Comparison of ENCODE assay signal across 32 mouse cellular contexts in the genomic region with DNA sequence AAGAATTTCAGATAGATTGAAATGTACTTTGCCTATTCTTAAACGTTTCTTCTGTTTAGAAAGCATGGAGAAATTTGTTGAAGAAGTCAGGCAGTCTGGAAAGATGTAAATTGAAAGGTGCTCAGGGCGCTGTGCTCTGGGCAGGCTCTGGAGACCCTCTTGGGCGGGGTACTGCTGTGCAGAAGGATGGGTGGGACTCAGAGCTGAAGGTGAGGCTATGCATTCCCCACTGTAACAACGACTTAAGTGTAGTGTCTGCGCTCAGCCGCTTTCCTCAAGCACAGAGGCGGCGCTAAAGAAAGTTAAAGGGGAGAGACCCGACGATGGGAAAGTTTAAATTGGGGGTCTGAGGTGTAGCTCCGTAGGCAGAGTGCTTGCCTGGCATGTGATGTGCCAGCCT. TPM values are rescaled to one million over a fixed set of nuclear protein-coding genes. Genes with fewer than 3 reads are reported as not detected.
DNase-seq lines count a peak whose midpoint lies in the region; ATAC-seq lines count a peak whose summit lies in the region.
"Had no signal": no experiment of that assay in that cellular context is flagged by ENCODE, and none has a peak within 500 bp of the region (broad histone marks: within the 10 kb centered on the region; RNA-seq: fewer than 3 reads in every experiment).

No protein-coding gene starts in this region.

- 0 out of 2 replicates have a peak overlapping the region, but pooled peaks have one; percentile 27 for H3K27ac ChIP-seq in forebrain, embryonic 14.5 days (ENCODE audit: low read depth, low read length)
- H3K27ac ChIP-seq in forebrain, embryonic 15.5 days (replicated peaks) = no peak overlapping the region
- 0 out of 2 replicates have a peak overlapping the region, but pooled peaks have one; percentile 30 for H3K27ac ChIP-seq in midbrain, embryonic 12.5 days (replicated peaks)
- no peak overlapping the region; the same call in 1 of the 2 replicates for H3K27ac ChIP-seq in midbrain, embryonic 16.5 days (ENCODE audit: low read length)
- 0 out of 2 replicates have a peak overlapping the region, but pooled peaks have one; percentile 18 for H3K27ac ChIP-seq in neural tube, embryonic 15.5 days (replicated peaks)
- H3K27ac ChIP-seq in liver, embryonic 12.5 days = no peak overlapping the region
- H3K27ac ChIP-seq: embryonic facial prominence, embryonic 15.5 days; gastrocnemius, adult 2 months; layer of hippocampus, adult 2 months; left cerebral cortex, adult 2 months; limb, embryonic 13.5 days had no signal

- no peaks in the 10 kb centered on the region for H3K9me3 ChIP-seq in forebrain, embryonic 14.5 days (replicated peaks; ENCODE audit: control insufficient read depth, low read length)
- no peaks in the 10 kb centered on the region for H3K9me3 ChIP-seq in forebrain, embryonic 15.5 days
- H3K9me3 ChIP-seq in midbrain, embryonic 12.5 days = no peaks in the 10 kb centered on the region
- H3K9me3 ChIP-seq in midbrain, embryonic 16.5 days (replicated peaks; ENCODE audit: control insufficient read depth, low read length, poor library complexity, severe bottlenecking) = no peaks in the 10 kb centered on the region
- H3K9me3 ChIP-seq in neural tube, embryonic 15.5 days (replicated peaks) = no peaks in the 10 kb centered on the region
- H3K9me3 ChIP-seq in liver, embryonic 12.5 days (replicated peaks) = no peaks in the 10 kb centered on the region
- H3K9me3 ChIP-seq: embryonic facial prominence, embryonic 15.5 days; forebrain, embryonic 12.5 days; limb, embryonic 13.5 days; stomach, embryonic 15.5 days had no signal

- H3K4me2 ChIP-seq in forebrain, embryonic 14.5 days (ENCODE audit: low read length) = no peak overlapping the region
- no peak overlapping the region for H3K4me2 ChIP-seq in forebrain, embryonic 15.5 days (replicated peaks)
- H3K4me2 ChIP-seq in midbrain, embryonic 12.5 days (replicated peaks) = no peak overlapping the region
- no peak overlapping the region for H3K4me2 ChIP-seq in midbrain, embryonic 16.5 days (ENCODE audit: low read length)
- no peak overlapping the region for H3K4me2 ChIP-seq in neural tube, embryonic 15.5 days
- H3K4me2 ChIP-seq in liver, embryonic 12.5 days = no peak overlapping the region
- H3K4me2 ChIP-seq: embryonic facial prominence, embryonic 15.5 days; forebrain, embryonic 12.5 days; heart, embryonic 11.5 days; limb, embryonic 13.5 days; liver, embryonic 11.5 days; midbrain, embryonic 11.5 days; stomach, embryonic 15.5 days had no signal

- DNase-seq in forebrain, embryonic 14.5 days (ENCODE audit: low spot score) = no peak
- peak; percentile 70 for DNase-seq in ES-CJ7 (ENCODE audit: low read depth, low spot score)
- DNase-seq: adrenal gland, adult 2 months; adrenal gland, postnatal 36 days; cerebellum, adult 18-20 months; gastrocnemius, postnatal 36 days; heart, adult 18-20 months; heart, postnatal 36 days; kidney, adult 2 months; kidney, postnatal 36 days; liver, postnatal 0 days; right cerebral cortex, postnatal 25 days; thymus, adult 18-20 months; thymus, postnatal 25 days had no signal

- no peak overlapping the region for H3K9ac ChIP-seq in forebrain, embryonic 14.5 days (ENCODE audit: low read length)
- no peak overlapping the region for H3K9ac ChIP-seq in forebrain, embryonic 15.5 days (replicated peaks)
- no peak overlapping the region for H3K9ac ChIP-seq in midbrain, embryonic 12.5 days (replicated peaks)
- H3K9ac ChIP-seq in midbrain, embryonic 16.5 days (ENCODE audit: low read depth, low read length) = no peak overlapping the region
- H3K9ac ChIP-seq in neural tube, embryonic 15.5 days (replicated peaks) = no peak overlapping the region
- no peak overlapping the region for H3K9ac ChIP-seq in liver, embryonic 12.5 days
- H3K9ac ChIP-seq: embryonic facial prominence, embryonic 15.5 days; forebrain, embryonic 12.5 days; limb, embryonic 13.5 days; liver, postnatal 0 days; stomach, embryonic 15.5 days had no signal

- ATAC-seq in forebrain, embryonic 14.5 days = no peak
- ATAC-seq in forebrain, embryonic 15.5 days (replicated peaks) = no peak
- ATAC-seq in midbrain, embryonic 12.5 days (ENCODE audit: low FRiP score, low read depth) = no peak
- ATAC-seq in midbrain, embryonic 16.5 days = no peak
- ATAC-seq in neural tube, embryonic 15.5 days (ENCODE audit: low FRiP score) = no peak
- no peak for ATAC-seq in liver, embryonic 12.5 days
- ATAC-seq: activated CD4-positive, CD25-positive, alpha-beta regulatory T cell, adult 4 months; inflammation-experienced regulatory T-cells, adult 6 months; liver, postnatal 0 days had no signal

- WGBS in forebrain, embryonic 14.5 days = 72% methylated on average over 11 of the region's 11 CpGs
- WGBS in forebrain, embryonic 15.5 days = 69% methylated on average over 11 of the region's 11 CpGs
- WGBS in midbrain, embryonic 12.5 days = 67% methylated on average over 11 of the region's 11 CpGs
- whole genome bisulfite sequencing in midbrain, embryonic 16.5 days = 75% methylated on average over 11 of the region's 11 CpGs
- 73% methylated on average over 11 of the region's 11 CpGs for WGBS in neural tube, embryonic 15.5 days
- 65% methylated on average over 11 of the region's 11 CpGs for WGBS in liver, embryonic 12.5 days (ENCODE audit: insufficient replicate concordance)

- H3K4me3 ChIP-seq in forebrain, embryonic 14.5 days (ENCODE audit: low read depth, low read length) = no peak overlapping the region
- H3K4me3 ChIP-seq in forebrain, embryonic 15.5 days = no peak overlapping the region
- no peak overlapping the region for H3K4me3 ChIP-seq in midbrain, embryonic 12.5 days
- H3K4me3 ChIP-seq in midbrain, embryonic 16.5 days (ENCODE audit: low read depth, low read length) = no peak overlapping the region
- H3K4me3 ChIP-seq in neural tube, embryonic 15.5 days (replicated peaks) = no peak overlapping the region
- H3K4me3 ChIP-seq in liver, embryonic 12.5 days = no peak overlapping the region
- H3K4me3 ChIP-seq: embryonic facial prominence, embryonic 15.5 days; forebrain, embryonic 12.5 days; gastrocnemius, adult 2 months; layer of hippocampus, adult 2 months; left cerebral cortex, adult 2 months; limb, embryonic 13.5 days; myocyte; stomach, embryonic 15.5 days had no signal

- H3K27me3 ChIP-seq in forebrain, embryonic 14.5 days (replicated peaks; ENCODE audit: control insufficient read depth, insufficient read depth, low read length) = no peaks in the 10 kb centered on the region
- no peaks in the 10 kb centered on the region for H3K27me3 ChIP-seq in forebrain, embryonic 15.5 days
- peaks cover 4% of the 10 kb centered on the region for H3K27me3 ChIP-seq in midbrain, embryonic 12.5 days
- no peaks in the 10 kb centered on the region for H3K27me3 ChIP-seq in midbrain, embryonic 16.5 days (ENCODE audit: control insufficient read depth, insufficient read depth, low read depth, low read length)
- no peaks in the 10 kb centered on the region for H3K27me3 ChIP-seq in neural tube, embryonic 15.5 days (replicated peaks)
- H3K27me3 ChIP-seq in liver, embryonic 12.5 days (replicated peaks) = no peaks in the 10 kb centered on the region; the same call in none of the 2 replicates
- H3K27me3 ChIP-seq: embryonic facial prominence, embryonic 15.5 days; stomach, embryonic 15.5 days had no signal

- peaks cover 34% of the 10 kb centered on the region for H3K4me1 ChIP-seq in forebrain, embryonic 14.5 days (ENCODE audit: control insufficient read depth, insufficient read depth, low read length)
- H3K4me1 ChIP-seq in forebrain, embryonic 15.5 days = peaks cover 47% of the 10 kb centered on the region
- H3K4me1 ChIP-seq in midbrain, embryonic 12.5 days = peaks cover 39% of the 10 kb centered on the region
- H3K4me1 ChIP-seq in midbrain, embryonic 16.5 days (ENCODE audit: control insufficient read depth, insufficient read depth, low read length) = peaks cover 25% of the 10 kb centered on the region; the same call in 1 of the 2 replicates
- H3K4me1 ChIP-seq in neural tube, embryonic 15.5 days = peaks cover 57% of the 10 kb centered on the region
- peaks cover 21% of the 10 kb centered on the region for H3K4me1 ChIP-seq in liver, embryonic 12.5 days

- H3K36me3 ChIP-seq in forebrain, embryonic 14.5 days (ENCODE audit: control insufficient read depth, insufficient read depth, low read length) = 0 out of 2 replicates have a peak, but pooled peaks cover 3% of the 10 kb centered on the region
- H3K36me3 ChIP-seq in forebrain, embryonic 15.5 days = no peaks in the 10 kb centered on the region
- peaks cover 4% of the 10 kb centered on the region; the same call in 1 of the 2 replicates for H3K36me3 ChIP-seq in midbrain, embryonic 12.5 days
- no peaks in the 10 kb centered on the region for H3K36me3 ChIP-seq in midbrain, embryonic 16.5 days (ENCODE audit: control insufficient read depth, insufficient read depth, low read length)
- H3K36me3 ChIP-seq in neural tube, embryonic 15.5 days = 0 out of 2 replicates have a peak, but pooled peaks cover 5% of the 10 kb centered on the region
- no peaks in the 10 kb centered on the region for H3K36me3 ChIP-seq in liver, embryonic 12.5 days
- H3K36me3 ChIP-seq: embryonic facial prominence, embryonic 15.5 days; forebrain, embryonic 12.5 days; stomach, embryonic 15.5 days had no signal

RNA-seq across cellular contexts. Expression of a gene that starts 35.6 kb away (rescaled TPM):
- polyA plus RNA-seq in forebrain, embryonic 14.5 days (2014; fragmentation: Nextera tagmentation; extraction: Ambion mirVana) = 3.8 and 4.5 TPM in 2 replicates
- polyA plus RNA-seq in forebrain, embryonic 15.5 days (2015; fragmentation: Nextera tagmentation; extraction: Ambion mirVana) = 3.8 and 7.1 TPM in 2 replicates
- 37.4 and 38.1 TPM in 2 replicates for polyA plus RNA-seq in midbrain, embryonic 12.5 days (2016; fragmentation: Nextera tagmentation; extraction: Ambion mirVana)
- 2.5 and 2.9 TPM in 2 replicates for polyA plus RNA-seq in midbrain, embryonic 16.5 days (2015; fragmentation: Nextera tagmentation; extraction: Ambion mirVana)
- 1.7 and 2.2 TPM in 2 replicates for polyA plus RNA-seq in neural tube, embryonic 15.5 days (2015; fragmentation: Nextera tagmentation; extraction: Ambion mirVana)
- polyA plus RNA-seq in liver, embryonic 12.5 days (2016; fragmentation: Nextera tagmentation; extraction: Ambion mirVana) = 0.14 and 0.32 TPM in 2 replicates
- polyA plus RNA-seq: activated CD4-positive, CD25-positive, alpha-beta regulatory T cell, adult 4 months; myocyte had no signal

RNA-seq across cellular contexts. Expression of a gene that starts 49.0 kb away (rescaled TPM):
- polyA plus RNA-seq in forebrain, embryonic 14.5 days (2014; fragmentation: Nextera tagmentation; extraction: Ambion mirVana) = 26.8 and 34.5 TPM in 2 replicates
- polyA plus RNA-seq in forebrain, embryonic 15.5 days (2015; fragmentation: Nextera tagmentation; extraction: Ambion mirVana) = 40.0 and 41.8 TPM in 2 replicates
- 32.7 and 32.9 TPM in 2 replicates for polyA plus RNA-seq in midbrain, embryonic 12.5 days (2016; fragmentation: Nextera tagmentation; extraction: Ambion mirVana)
- 45.0 and 55.6 TPM in 2 replicates for polyA plus RNA-seq in midbrain, embryonic 16.5 days (2015; fragmentation: Nextera tagmentation; extraction: Ambion mirVana)
- 41.2 and 45.7 TPM in 2 replicates for polyA plus RNA-seq in neural tube, embryonic 15.5 days (2015; fragmentation: Nextera tagmentation; extraction: Ambion mirVana)
- polyA plus RNA-seq in liver, embryonic 12.5 days (2016; fragmentation: Nextera tagmentation; extraction: Ambion mirVana) = 2.6 and 3.1 TPM in 2 replicates

RNA-seq across cellular contexts. Expression of a gene that starts 53.3 kb away (rescaled TPM):
- 577 and 687 TPM in 2 replicates for polyA plus RNA-seq in forebrain, embryonic 14.5 days (2014; fragmentation: Nextera tagmentation; extraction: Ambion mirVana)
- polyA plus RNA-seq in forebrain, embryonic 15.5 days (2015; fragmentation: Nextera tagmentation; extraction: Ambion mirVana) = 553 and 561 TPM in 2 replicates
- 555 and 561 TPM in 2 replicates for polyA plus RNA-seq in midbrain, embryonic 12.5 days (2016; fragmentation: Nextera tagmentation; extraction: Ambion mirVana)
- polyA plus RNA-seq in midbrain, embryonic 16.5 days (2015; fragmentation: Nextera tagmentation; extraction: Ambion mirVana) = 405 and 414 TPM in 2 replicates
- 412 and 499 TPM in 2 replicates for polyA plus RNA-seq in neural tube, embryonic 15.5 days (2015; fragmentation: Nextera tagmentation; extraction: Ambion mirVana)
- 688 TPM in 2 replicates for polyA plus RNA-seq in liver, embryonic 12.5 days (2016; fragmentation: Nextera tagmentation; extraction: Ambion mirVana)

Comparison
In these comparisons a context has a peak if more than half of its experiments do, and no peak if none do; other contexts are left out.
1. H3K27ac ChIP-seq: peak in forebrain, embryonic 14.5 days (single experiment), midbrain, embryonic 12.5 days (single experiment) and neural tube, embryonic 15.5 days (single experiment); none in forebrain, embryonic 15.5 days (single experiment), midbrain, embryonic 16.5 days (single experiment) and liver, embryonic 12.5 days (single experiment).